In the genomic region with DNA sequence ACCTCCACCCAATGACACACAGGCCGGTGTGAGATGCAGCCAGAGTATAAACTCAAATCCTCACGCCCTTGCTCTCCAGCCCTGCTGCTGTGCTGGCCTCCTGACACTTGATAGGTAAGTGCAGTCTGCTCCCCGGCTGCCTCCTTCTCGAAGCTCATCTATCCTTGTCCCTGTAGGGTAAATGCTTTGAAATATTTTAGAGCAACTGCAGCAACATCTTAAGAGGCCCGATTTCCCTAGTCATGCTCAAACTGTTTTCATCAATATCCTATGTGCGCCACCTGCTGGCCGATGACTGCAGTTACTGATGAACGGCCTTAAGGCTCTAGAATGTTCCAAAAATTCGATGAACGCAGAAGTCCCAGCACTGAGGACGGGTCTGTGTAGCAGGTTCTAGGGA, we compare ENCODE assay signal across 8 mouse cellular contexts. TPM values are rescaled to one million over a fixed set of nuclear protein-coding genes. Genes with fewer than 3 reads are reported as not detected.
DNase-seq lines count a peak whose midpoint lies in the region; ATAC-seq lines count a peak whose summit lies in the region.

No protein-coding gene starts in this region.

- no peak for ATAC-seq in heart, embryonic 12.5 days (ENCODE audit: insufficient number of reproducible peaks, low FRiP score)
- peak; percentile 79 for ATAC-seq in inflammation-experienced regulatory T-cells, adult 6 months

- H3K27me3 ChIP-seq in heart, embryonic 12.5 days (replicated peaks), result no peaks in the 10 kb centered on the region

- no peak overlapping the region for H3K4me3 ChIP-seq in heart, embryonic 12.5 days

- peak; percentile 85 for DNase-seq in heart, adult 11 months
- DNase-seq in cerebellum, adult 9-10 months, result peak; percentile 76
- DNase-seq in frontal cortex, adult 2 months (ENCODE audit: extremely low spot score in 1 of 2, low spot score in 1 of 2), result peak; percentile 59 to 87
- DNase-seq in left cerebral cortex, adult 18-20 months (ENCODE audit: low spot score in 2 of 2), result peak; percentile 77 to 84
- DNase-seq in mesoderm, embryonic 11.5 days (ENCODE audit: low read depth, low spot score), result peak; percentile 83
- DNase-seq in right cerebral cortex, postnatal 4 days, result peak; percentile 94

- no peak overlapping the region for H3K4me2 ChIP-seq in heart, embryonic 12.5 days

- no peaks in the 10 kb centered on the region for H3K9me3 ChIP-seq in heart, embryonic 12.5 days (replicated peaks)

- H3K4me1 ChIP-seq in heart, embryonic 12.5 days (replicated peaks), result 0 out of 2 replicates have a peak, but pooled peaks cover 2% of the 10 kb centered on the region

- no peaks in the 10 kb centered on the region for H3K36me3 ChIP-seq in heart, embryonic 12.5 days

- 45% methylated on average over 11 of the region's 11 CpGs for WGBS in heart, embryonic 12.5 days

- H3K27ac ChIP-seq in heart, embryonic 12.5 days (ENCODE audit: poor library complexity, severe bottlenecking), result no peak overlapping the region

- no peak overlapping the region for H3K9ac ChIP-seq in heart, embryonic 12.5 days

RNA-seq across cellular contexts. Expression of a gene that starts 58.1 kb away (rescaled TPM):
- not detected in 2 replicates for polyA plus RNA-seq in heart, embryonic 12.5 days (2016; fragmentation: Nextera tagmentation; extraction: Ambion mirVana)
- polyA plus RNA-seq in frontal cortex, adult 2 months (2012; rRNA removed), result 0.20 and 0.61 TPM in 2 replicates
- not detected for polyA plus RNA-seq in inflammation-experienced regulatory T-cells, adult 6 months (2017; shearing (Covaris generic))
- total RNA-seq in left cerebral cortex, adult 18-20 months (2021), result not detected
